Mouse (Mus musculus) hindbrain, embryonic 16.5 days (tissue): ENCODE measurements around the gene Naa38. TPM values are rescaled to one million over a fixed set of nuclear protein-coding genes. Genes with fewer than 3 reads are reported as not detected.

Experiments used
- ATAC-seq: fragments of 200-750 bp; cut with Nextera tagmentation; 2 replicates; pipeline ENCODE4 v1.8.0; 2017; ENCODE audit warnings: moderate TSS enrichment, moderate library complexity
- H3K27ac ChIP-seq: fragments of 300-500 bp; sonication (generic); 2 replicates; pipeline ENCODE4 v1.5.1; 2014; ENCODE audit warnings: low read depth, mild to moderate bottlenecking, control low read depth, low read length, moderate library complexity
- H3K27me3 ChIP-seq: fragments of 300-500 bp; sonication (generic); replicated peaks from 2 replicates; pipeline ENCODE4 v1.6.1; 2014; ENCODE audit warnings: low read length; ENCODE audit not compliant: control insufficient read depth, insufficient read depth
- H3K36me3 ChIP-seq: fragments of 300-500 bp; sonication (generic); 2 replicates; pipeline ENCODE4 v1.6.1; 2014; ENCODE audit warnings: mild to moderate bottlenecking, low read length, moderate library complexity, mixed read lengths; ENCODE audit not compliant: control insufficient read depth, insufficient read depth
- H3K4me1 ChIP-seq: fragments of 300-500 bp; sonication (generic); 2 replicates; pipeline ENCODE4 v1.6.1; 2014; ENCODE audit warnings: low read depth, low read length; ENCODE audit not compliant: control insufficient read depth, insufficient read depth
- H3K4me2 ChIP-seq: fragments of 300-500 bp; sonication (generic); 2 replicates; pipeline ENCODE4 v1.6.1; 2014; ENCODE audit warnings: mild to moderate bottlenecking, low read length, control low read depth, moderate library complexity
- H3K4me3 ChIP-seq: fragments of 300-500 bp; sonication (generic); 2 replicates; pipeline ENCODE4 v1.5.1; 2014; ENCODE audit warnings: mild to moderate bottlenecking, low read length, control low read depth, moderate library complexity
- H3K9ac ChIP-seq: fragments of 300-500 bp; sonication (generic); 2 replicates; pipeline ENCODE4 v1.6.1; 2014; ENCODE audit warnings: low read depth, mild to moderate bottlenecking, control low read depth, low read length, moderate library complexity
- H3K9me3 ChIP-seq: fragments of 300-500 bp; sonication (generic); 2 replicates; pipeline ENCODE4 v1.6.1; 2014; ENCODE audit warnings: mild to moderate bottlenecking, low read length, moderate library complexity; ENCODE audit not compliant: control insufficient read depth
- WGBS: fragments of 180-500 bp; shearing (Covaris S2); extraction: QIAGEN DNeasy Blood & Tissue Kit; methylation state at CpG from one replicate; pipeline ENCODE4 v1.1.7; 2014; 5-methylcytosine and 5-hydroxymethylcytosine counted together
- polyA plus RNA-seq: library from polyadenylated mRNA; unstranded; fragments of >200 nt; fragmentation: Nextera tagmentation; extraction: Ambion mirVana; gene quantifications from 2 replicates; pipeline ENCODE4 v1.2.1, GENCODE M21; 2015

Gene Naa38
- polyA plus RNA-seq, 1 experiment from 2014 or later, result 130 TPM

DNA sequence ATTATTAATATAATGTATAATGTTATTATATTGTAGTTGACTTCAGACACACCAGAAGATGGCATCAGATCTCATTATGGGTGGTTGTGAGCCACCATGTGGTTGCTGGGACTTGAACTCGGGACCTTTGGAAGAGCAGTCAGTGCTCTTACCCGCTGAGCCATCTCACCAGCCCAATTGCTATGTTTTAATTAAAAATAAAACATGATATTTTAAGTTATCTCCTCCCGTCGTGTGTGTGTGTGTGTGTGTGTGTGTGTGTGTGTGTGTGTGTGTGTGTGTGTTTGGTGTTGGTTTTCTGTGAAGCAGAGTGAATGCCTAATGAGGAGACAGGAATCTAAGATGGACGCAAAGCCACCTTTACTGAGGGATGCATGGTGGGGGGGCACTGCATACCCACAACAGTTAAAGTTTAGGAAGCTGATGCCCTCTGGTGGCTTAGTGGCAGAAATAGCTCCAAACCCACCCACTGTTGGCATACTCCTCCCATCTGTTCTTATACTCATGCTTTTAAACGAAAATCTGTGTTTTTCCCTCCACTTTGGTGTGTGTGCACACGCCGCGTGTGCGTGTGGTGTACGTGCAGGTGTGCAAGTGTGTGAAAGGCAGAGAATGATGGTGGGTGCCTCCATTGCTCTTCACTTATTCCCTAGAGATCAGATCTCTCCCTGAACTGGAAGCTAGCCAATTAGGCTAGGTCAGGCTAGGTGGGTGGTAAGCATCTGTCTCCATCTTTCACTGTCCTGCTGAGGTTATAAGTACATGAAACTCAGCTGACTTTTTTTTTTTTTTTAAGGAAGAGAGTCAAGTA is 36.7 kb downstream of the Naa38 start:
- Histone ChIP-seq H3K4me3 (no peak overlapping the region), H3K36me3 (no peaks in the 10 kb centered on the region), H3K9me3 (no peaks in the 10 kb centered on the region), H3K27me3 (no peaks in the 10 kb centered on the region), H3K9ac (peak overlapping the region; percentile 9; the same call in 1 of the 2 replicates), H3K27ac (no peak overlapping the region), H3K4me1 (peaks cover 3% of the 10 kb centered on the region), H3K4me2 (0 out of 2 replicates have a peak overlapping the region, but pooled peaks have one; percentile 2)
- ATAC-seq, result peak; percentile 85
- WGBS, result 32% methylated on average over 11 of the region's 11 CpGs

DNA sequence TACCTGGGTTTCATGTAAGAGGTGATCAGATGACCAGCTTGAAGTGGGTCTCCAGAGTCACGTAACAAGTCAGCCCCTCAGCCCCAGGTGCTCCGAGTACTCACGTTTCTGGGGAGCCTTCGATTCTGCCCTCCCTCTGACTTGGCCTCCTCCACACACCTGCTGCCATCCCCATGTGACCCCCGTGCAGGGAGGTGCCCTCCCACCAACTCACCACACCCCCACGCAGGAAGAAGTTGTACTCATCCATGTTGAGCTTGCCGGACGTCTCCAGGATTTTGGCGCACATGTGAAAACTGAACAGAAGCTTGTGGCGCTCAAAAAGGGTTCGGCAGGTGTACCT is 37.3 kb downstream of the Naa38 start:
- H3K27ac ChIP-seq, result no peak overlapping the region
- H3K9ac ChIP-seq, result no peak overlapping the region
- ATAC-seq, result no peak; the same call in 1 of the 2 replicates
- no peaks in the 10 kb centered on the region for H3K27me3 ChIP-seq
- H3K4me2 ChIP-seq, result no peak overlapping the region
- H3K9me3 ChIP-seq, result no peaks in the 10 kb centered on the region
- WGBS, result 74% methylated on average over 11 of the region's 11 CpGs
- no peak overlapping the region for H3K4me3 ChIP-seq
- H3K36me3 ChIP-seq, result no peaks in the 10 kb centered on the region
- H3K4me1 ChIP-seq, result peaks cover 3% of the 10 kb centered on the region

DNA sequence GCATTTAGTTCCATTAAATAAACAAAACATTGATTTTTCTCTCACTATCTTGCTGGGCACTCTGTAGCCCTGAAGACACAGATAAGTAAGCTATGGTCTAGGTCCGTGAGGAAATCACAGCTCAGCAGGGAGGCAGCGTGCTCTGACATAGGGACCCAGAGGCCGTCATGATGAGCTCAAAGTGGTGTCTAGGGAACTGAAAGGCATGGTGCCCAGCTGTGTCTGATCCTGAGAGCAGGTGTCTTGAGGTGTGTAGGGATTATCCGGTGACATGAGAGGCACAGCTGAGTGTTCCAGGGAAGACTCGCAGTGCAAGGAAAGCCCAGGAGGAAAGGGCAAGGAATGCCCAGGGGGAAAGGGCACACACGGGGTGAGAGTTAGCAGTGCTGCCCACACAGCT is 37.9 kb downstream of the Naa38 start:
- no peak for ATAC-seq
- H3K9me3 ChIP-seq, result no peaks in the 10 kb centered on the region
- no peaks in the 10 kb centered on the region for H3K36me3 ChIP-seq
- 59% methylated on average over 6 of the region's 6 CpGs for WGBS
- H3K9ac ChIP-seq, result no peak overlapping the region
- H3K27ac ChIP-seq, result no peak overlapping the region
- no peak overlapping the region for H3K4me2 ChIP-seq
- no peak overlapping the region for H3K4me3 ChIP-seq
- H3K27me3 ChIP-seq, result no peaks in the 10 kb centered on the region
- H3K4me1 ChIP-seq, result peaks cover 3% of the 10 kb centered on the region

DNA sequence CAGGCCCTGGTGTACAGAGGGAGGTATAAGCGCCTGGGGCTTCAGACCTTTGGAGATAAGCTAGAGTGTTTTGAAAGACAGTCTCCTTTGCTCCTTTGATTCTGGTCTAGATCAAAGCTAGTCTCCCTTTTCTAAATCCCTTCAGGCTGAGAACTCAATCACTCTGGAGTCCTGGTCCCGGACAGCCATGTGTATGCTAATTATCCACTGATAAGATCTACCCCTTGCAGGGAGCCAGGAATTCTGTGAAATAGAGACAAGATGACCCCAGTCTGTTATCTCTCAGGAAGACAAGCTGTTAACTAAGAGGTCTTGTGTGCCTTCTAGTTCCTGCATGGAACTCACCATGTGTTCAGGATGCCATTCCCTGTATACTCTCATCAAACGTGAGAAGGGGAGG is 42.0 kb downstream of the Naa38 start:
- no peak overlapping the region for H3K4me3 ChIP-seq
- H3K27ac ChIP-seq, result no peak overlapping the region
- no peaks in the 10 kb centered on the region for H3K9me3 ChIP-seq
- H3K4me2 ChIP-seq, result no peak overlapping the region
- H3K9ac ChIP-seq, result no peak overlapping the region
- H3K4me1 ChIP-seq, result peaks cover under 1% of the 10 kb centered on the region
- no peak for ATAC-seq
- no peaks in the 10 kb centered on the region for H3K36me3 ChIP-seq
- 48% methylated on average over 3 of the region's 3 CpGs for WGBS
- no peaks in the 10 kb centered on the region for H3K27me3 ChIP-seq

DNA sequence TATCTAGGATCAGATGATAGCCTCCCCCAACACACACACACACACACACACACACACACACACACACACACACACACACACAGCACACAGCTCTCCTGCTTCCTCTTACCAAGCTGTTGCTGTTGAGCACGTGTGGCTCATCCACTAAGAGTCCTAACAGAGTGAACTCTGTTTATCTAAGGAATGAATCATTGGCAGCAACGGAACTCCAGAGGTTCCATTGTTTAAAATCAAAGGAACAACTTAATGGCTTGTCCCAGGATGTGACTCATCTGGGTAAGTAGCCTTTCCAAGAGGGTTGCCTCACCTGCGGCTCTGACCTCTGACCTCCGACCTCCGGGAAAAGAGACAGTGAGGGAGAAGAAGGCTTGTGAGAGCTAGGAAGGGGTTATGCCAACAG is 48.0 kb downstream of the Naa38 start:
- H3K27me3 ChIP-seq, result no peaks in the 10 kb centered on the region
- no peaks in the 10 kb centered on the region; the same call in 1 of the 2 replicates for H3K4me1 ChIP-seq
- no peak overlapping the region for H3K4me3 ChIP-seq
- no peak for ATAC-seq
- H3K9me3 ChIP-seq, result no peaks in the 10 kb centered on the region
- WGBS, result 54% methylated on average over 5 of the region's 5 CpGs
- no peaks in the 10 kb centered on the region for H3K36me3 ChIP-seq
- H3K4me2 ChIP-seq, result no peak overlapping the region
- H3K9ac ChIP-seq, result no peak overlapping the region
- H3K27ac ChIP-seq, result no peak overlapping the region

Other genes starting within 250 kb of the Naa38 start
- 0.65 and 0.95 TPM in 2 replicates for gene Alox12b, start 238.5 kb upstream of the Naa38 start, polyA plus RNA-seq
- 0.73 and 0.84 TPM in 2 replicates for gene Alox8, start 197.6 kb upstream of the Naa38 start, polyA plus RNA-seq
- 0.51 and 0.69 TPM in 2 replicates for gene Gucy2e, start 158.5 kb upstream of the Naa38 start, polyA plus RNA-seq
- 15.5 and 16.4 TPM in 2 replicates for gene Cntrob, start 71.7 kb upstream of the Naa38 start, polyA plus RNA-seq
- gene Trappc1, start 71.5 kb upstream of the Naa38 start, polyA plus RNA-seq, result 177 and 185 TPM in 2 replicates
- gene Kcnab3, start 69.2 kb upstream of the Naa38 start, polyA plus RNA-seq, result 4.9 and 6.0 TPM in 2 replicates
- 239 and 257 TPM in 2 replicates for gene Rnf227, start 55.0 kb upstream of the Naa38 start, polyA plus RNA-seq
- gene Chd3, start 26.1 kb upstream of the Naa38 start, polyA plus RNA-seq, result 68.0 and 73.2 TPM in 2 replicates
- gene Cyb5d1, start 144 bp downstream of the Naa38 start, polyA plus RNA-seq, result 28.7 and 33.0 TPM in 2 replicates
- 8.9 and 9.2 TPM in 2 replicates for gene Tmem88, start 2.7 kb downstream of the Naa38 start, polyA plus RNA-seq
- gene Kdm6b, start 18.2 kb downstream of the Naa38 start, polyA plus RNA-seq, result 22.9 and 29.0 TPM in 2 replicates
- 3.0 and 4.0 TPM in 2 replicates for gene Dnah2, start 153.6 kb downstream of the Naa38 start, polyA plus RNA-seq
- 104 and 132 TPM in 2 replicates for gene Efnb3, start 164.7 kb downstream of the Naa38 start, polyA plus RNA-seq
- 18.2 and 20.1 TPM in 2 replicates for gene Wrap53, start 184.8 kb downstream of the Naa38 start, polyA plus RNA-seq
- 47.9 and 57.9 TPM in 2 replicates for gene Trp53, start 184.9 kb downstream of the Naa38 start, polyA plus RNA-seq
- 105 and 117 TPM in 2 replicates for gene Atp1b2, start 210.5 kb downstream of the Naa38 start, polyA plus RNA-seq
- gene Shbg, start 222.4 kb downstream of the Naa38 start, polyA plus RNA-seq, result not detected in 2 replicates
- gene Sat2, start 226.5 kb downstream of the Naa38 start, polyA plus RNA-seq, result 22.6 and 26.2 TPM in 2 replicates
- gene Fxr2, start 237.5 kb downstream of the Naa38 start, polyA plus RNA-seq, result 32.1 and 34.6 TPM in 2 replicates